Mouse (Mus musculus) ES-Bruce4 (cell line): ENCODE results near the gene Acp5.

ENCODE experiments used
- CTCF ChIP-seq: IDR thresholded peaks from one replicate; pipeline ENCODE4 v1.8.1; 2011; ENCODE audit warnings: low read depth, low read length
- EP300 ChIP-seq: IDR thresholded peaks from 2 replicates; pipeline ENCODE4 v1.6.1; 2011; ENCODE audit warnings: low read depth, low read length; ENCODE audit not compliant: insufficient read depth
- POLR2A ChIP-seq: IDR thresholded peaks from one replicate; pipeline ENCODE4 v1.8.1; 2011; ENCODE audit warnings: low read length; ENCODE audit not compliant: insufficient read depth

- no peak for TF ChIP-seq EP300
- no peak for TF ChIP-seq POLR2A
- TF ChIP-seq CTCF, result no peak
Measured at GRCm38 (mm10) chr9:22084667-22085021, 50.9 kb downstream of the Acp5 start.
